Mouse (Mus musculus) hindbrain, postnatal 0 days (tissue): ENCODE results near the gene Iqcd. TPM values are rescaled to one million over a fixed set of nuclear protein-coding genes. Genes with fewer than 3 reads are reported as not detected.

Experiments used
- ATAC-seq: fragments of 200-750 bp; cut with Nextera tagmentation; 2 replicates; pipeline ENCODE4 v1.8.0; 2017; ENCODE audit warnings: mild to moderate bottlenecking, moderate TSS enrichment, moderate library complexity
- DNase-seq: peaks from one replicate; pipeline ENCODE4 v3.0.0-alpha.2; 2015; ENCODE audit warnings: low spot score
- H3K27ac ChIP-seq: fragments of 300-500 bp; sonication (generic); 2 replicates; pipeline ENCODE4 v1.5.1; 2014; ENCODE audit warnings: mild to moderate bottlenecking
- H3K27me3 ChIP-seq: fragments of 300-500 bp; sonication (generic); 2 replicates; pipeline ENCODE4 v1.6.1; 2014; ENCODE audit warnings: low read length, mixed read lengths; ENCODE audit not compliant: insufficient read depth
- H3K36me3 ChIP-seq: fragments of 300-500 bp; sonication (generic); 2 replicates; pipeline ENCODE4 v1.6.1; 2014; ENCODE audit warnings: low read length, mixed read lengths; ENCODE audit not compliant: insufficient read depth
- H3K4me1 ChIP-seq: fragments of 300-500 bp; sonication (generic); 2 replicates; pipeline ENCODE4 v1.6.1; 2014; ENCODE audit warnings: antibody characterized with exemption, low read length, mixed read lengths; ENCODE audit not compliant: insufficient read depth
- H3K4me2 ChIP-seq: fragments of 300-500 bp; sonication (generic); 2 replicates; pipeline ENCODE4 v1.6.1; 2014; ENCODE audit warnings: low read depth, mild to moderate bottlenecking, low read length, moderate library complexity, mixed read lengths
- H3K4me3 ChIP-seq: fragments of 300-500 bp; sonication (generic); 2 replicates; pipeline ENCODE4 v1.5.1; 2014; ENCODE audit warnings: low read length
- H3K9ac ChIP-seq: fragments of 300-500 bp; sonication (generic); replicated peaks from 2 replicates; pipeline ENCODE4 v1.6.1; 2014; ENCODE audit warnings: mild to moderate bottlenecking, low read length, moderate library complexity, mixed read lengths
- H3K9me3 ChIP-seq: fragments of 300-500 bp; sonication (generic); 2 replicates; pipeline ENCODE4 v1.6.1; 2016; ENCODE audit warnings: low read length, mixed read lengths
- CTCF ChIP-seq: IDR thresholded peaks from 2 replicates; pipeline ENCODE4 v1.5.1; 2016; ENCODE audit warnings: antibody characterized with exemption, control low read depth, low read depth
- WGBS: fragments of 180-500 bp; shearing (Covaris S2); extraction: QIAGEN DNeasy Blood & Tissue Kit; methylation state at CpG from one replicate; pipeline ENCODE4 v1.1.7; 2014; 5-methylcytosine and 5-hydroxymethylcytosine counted together
- polyA plus RNA-seq: library from polyadenylated mRNA; unstranded; fragments of >200 nt; fragmentation: Nextera tagmentation; extraction: Ambion mirVana; gene quantifications from 2 replicates; pipeline ENCODE4 v1.2.1, GENCODE M21; 2015
- total RNA-seq: library from RNA; depleted of rRNA; stranded (reverse); fragments of >200 nt; gene quantifications from 2 replicates; pipeline ENCODE4 v1.2.3, GENCODE M21; 2014

The Iqcd gene
- total and polyA plus RNA-seq, 2 experiments from 2014 or later, result 0.63 to 2.0 TPM

- Histone ChIP-seq H3K4me1 (no peaks in the 10 kb centered on the region), H3K4me3 (no peak overlapping the region), H3K9ac (no peak overlapping the region), H3K27me3 (no peaks in the 10 kb centered on the region), H3K36me3 (peaks cover 38% of the 10 kb centered on the region), H3K9me3 (no peaks in the 10 kb centered on the region), H3K4me2 (no peak overlapping the region), H3K27ac (no peak overlapping the region)
- peak; percentile 66 for DNase-seq
- whole genome bisulfite sequencing, result 18% methylated on average over 5 of the region's 5 CpGs
- TF ChIP-seq CTCF, result peak; percentile 85
- no peak for ATAC-seq
Measured at GRCm38 (mm10) chr5:120619201-120619600, 30.4 kb downstream of the Iqcd start.

- TF ChIP-seq CTCF, result peak; percentile 99
- Histone ChIP-seq H3K9me3 (no peaks in the 10 kb centered on the region), H3K27ac (no peak overlapping the region), H3K4me2 (no peak overlapping the region), H3K4me3 (no peak overlapping the region), H3K4me1 (no peaks in the 10 kb centered on the region), H3K9ac (no peak overlapping the region), H3K36me3 (peaks cover 47% of the 10 kb centered on the region), H3K27me3 (no peaks in the 10 kb centered on the region)
- ATAC-seq, result peak; percentile 38; the same call in 1 of the 2 replicates
- peak; percentile 85 for DNase-seq
- WGBS, result 70% methylated on average over 18 of the region's 18 CpGs
Measured at GRCm38 (mm10) chr5:120620375-120621077, 31.7 kb downstream of the Iqcd start.

DNA sequence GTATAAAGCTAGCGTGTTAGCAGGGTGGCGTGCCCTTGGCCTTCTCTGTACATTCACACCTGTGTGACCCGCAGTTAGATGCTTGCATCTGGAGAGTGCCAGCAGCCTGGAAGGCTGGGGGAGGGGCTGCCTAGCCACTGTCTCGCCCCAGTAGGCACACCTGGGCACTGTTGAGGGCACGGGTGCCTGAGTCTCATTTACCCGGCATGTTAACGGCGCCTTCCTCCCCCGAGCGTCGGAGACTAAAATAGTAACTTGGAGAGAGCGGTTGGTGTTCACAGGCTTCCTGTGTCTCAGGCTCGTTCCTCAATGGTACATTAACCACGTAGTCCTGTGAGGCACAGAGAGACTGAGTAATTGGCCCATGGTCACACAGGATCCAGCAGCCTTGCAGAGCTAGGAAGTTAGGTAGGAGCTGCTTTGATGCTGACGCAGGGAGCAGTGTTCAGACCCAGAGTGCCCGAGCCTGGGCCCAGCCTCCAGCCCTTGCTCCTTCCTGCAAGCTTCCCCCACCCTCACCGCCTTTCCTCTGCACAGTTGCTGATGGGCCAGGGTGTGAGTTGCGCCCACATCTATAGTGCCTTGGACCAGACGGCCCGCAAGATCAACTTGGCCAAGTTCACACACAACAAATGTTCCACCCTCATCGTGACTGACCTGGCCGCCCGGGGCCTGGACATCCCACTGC lies 32.4 kb downstream of the Iqcd start:
- H3K9me3 ChIP-seq, result no peaks in the 10 kb centered on the region
- no peak for ATAC-seq
- DNase-seq, result no peak
- TF ChIP-seq CTCF, result no peak
- WGBS, result 88% methylated on average over 23 of the region's 23 CpGs
- no peaks in the 10 kb centered on the region for H3K4me1 ChIP-seq
- no peak overlapping the region for H3K9ac ChIP-seq
- H3K36me3 ChIP-seq, result peaks cover 54% of the 10 kb centered on the region
- no peak overlapping the region for H3K4me2 ChIP-seq
- H3K4me3 ChIP-seq, result no peak overlapping the region
- no peaks in the 10 kb centered on the region for H3K27me3 ChIP-seq
- H3K27ac ChIP-seq, result no peak overlapping the region

DNA sequence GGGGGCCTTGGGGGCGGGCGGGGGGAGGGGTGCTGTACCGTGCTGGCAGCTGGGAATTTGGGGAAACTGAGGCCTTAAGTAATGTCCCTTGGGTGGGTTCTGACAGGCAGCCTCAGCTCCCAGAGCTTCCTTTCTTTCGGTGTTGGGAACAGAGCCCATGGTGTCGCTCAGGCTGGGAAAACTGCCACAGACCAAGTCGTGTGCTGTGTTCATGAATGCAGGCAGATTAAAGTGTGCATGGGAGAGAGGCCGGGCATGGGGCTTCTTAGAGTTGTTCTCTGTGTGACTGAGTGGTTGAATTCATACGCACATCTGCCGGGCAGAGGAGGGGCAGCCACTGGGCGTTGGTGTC lies 33.0 kb downstream of the Iqcd start:
- Histone ChIP-seq H3K27me3 (no peaks in the 10 kb centered on the region), H3K4me1 (no peaks in the 10 kb centered on the region), H3K4me2 (no peak overlapping the region), H3K9ac (no peak overlapping the region), H3K9me3 (no peaks in the 10 kb centered on the region), H3K27ac (peak overlapping the region; percentile 15; the same call in 1 of the 2 replicates), H3K36me3 (peaks cover 57% of the 10 kb centered on the region), H3K4me3 (no peak overlapping the region)
- peak; percentile 53 for DNase-seq
- no peak for ATAC-seq
- WGBS, result 65% methylated on average over 10 of the region's 10 CpGs
- TF ChIP-seq CTCF, result no peak

- Histone ChIP-seq H3K36me3 (peaks cover 62% of the 10 kb centered on the region), H3K9ac (no peak overlapping the region), H3K4me2 (no peak overlapping the region), H3K27me3 (no peaks in the 10 kb centered on the region), H3K27ac (peak overlapping the region; percentile 15; the same call in 1 of the 2 replicates), H3K9me3 (no peaks in the 10 kb centered on the region), H3K4me3 (no peak overlapping the region), H3K4me1 (no peaks in the 10 kb centered on the region)
- no peak for DNase-seq
- no peak for ATAC-seq
- no peak for TF ChIP-seq CTCF
- WGBS, result 62% methylated on average over 5 of the region's 5 CpGs
Measured at GRCm38 (mm10) chr5:120622198-120622851, 33.5 kb downstream of the Iqcd start.

GRCm38 (mm10) chr5:120624427-120624826 lies 35.6 kb downstream of the Iqcd start:
- Histone ChIP-seq H3K4me2 (no peak overlapping the region), H3K36me3 (peaks cover 52% of the 10 kb centered on the region), H3K4me3 (no peak overlapping the region), H3K9ac (no peak overlapping the region), H3K27ac (no peak overlapping the region), H3K4me1 (no peaks in the 10 kb centered on the region), H3K9me3 (no peaks in the 10 kb centered on the region), H3K27me3 (no peaks in the 10 kb centered on the region)
- WGBS, result 81% methylated on average over 10 of the region's 10 CpGs
- ATAC-seq (no peak), DNase-seq (peak; percentile 37)
- no peak for TF ChIP-seq CTCF
